Mouse (Mus musculus) liver, adult 2 months (tissue): ENCODE data around the gene Sumo3. TPM values are rescaled to one million over a fixed set of nuclear protein-coding genes. Genes with fewer than 3 reads are reported as not detected.
A peak's percentile ranks its signal among the peaks of the same experiment; 100 is the strongest.

ENCODE experiments used
- DNase-seq: peaks from one replicate; pipeline ENCODE4 v3.0.0-alpha.2; 2011; ENCODE audit warnings: low read depth, low spot score; ENCODE audit errors: extremely low read depth
- H3K27ac ChIP-seq: fragments of 200-500 bp; replicated peaks from 2 replicates; pipeline ENCODE4 v1.5.1; 2012; ENCODE audit warnings: low read depth, mild to moderate bottlenecking, control low read depth, inconsistent platforms, low read length; ENCODE audit not compliant: insufficient read depth
- H3K27me3 ChIP-seq: fragments of 200-500 bp; 2 replicates; pipeline ENCODE4 v1.6.1; 2012; ENCODE audit warnings: mild to moderate bottlenecking, moderate library complexity, low read length, inconsistent platforms; ENCODE audit not compliant: control insufficient read depth, insufficient read depth
- H3K36me3 ChIP-seq: fragments of 200-500 bp; 2 replicates; pipeline ENCODE4 v1.6.1; 2012; ENCODE audit warnings: low read length, inconsistent platforms; ENCODE audit not compliant: control insufficient read depth, insufficient read depth
- H3K4me1 ChIP-seq: fragments of 200-500 bp; 2 replicates; pipeline ENCODE4 v1.6.1; 2011; ENCODE audit warnings: low read length; ENCODE audit not compliant: control insufficient read depth, insufficient read depth
- H3K4me3 ChIP-seq: fragments of 200-500 bp; 2 replicates; pipeline ENCODE4 v1.5.1; 2011; ENCODE audit warnings: low read depth, mild to moderate bottlenecking, control low read depth, low read length, moderate library complexity; ENCODE audit not compliant: insufficient read depth
- H3K79me2 ChIP-seq: fragments of 200-500 bp; 2 replicates; pipeline ENCODE4 v1.6.1; 2012; ENCODE audit warnings: inconsistent platforms, mild to moderate bottlenecking, low read length, moderate library complexity; ENCODE audit not compliant: control insufficient read depth, insufficient read depth
- H3K9ac ChIP-seq: fragments of 200-500 bp; 2 replicates; pipeline ENCODE4 v1.6.1; 2012; ENCODE audit warnings: low read depth, mild to moderate bottlenecking, control low read depth, inconsistent platforms, low read length
- CTCF ChIP-seq: fragments of 200-500 bp; IDR thresholded peaks from 2 replicates; pipeline ENCODE4 v1.5.1; 2011; ENCODE audit warnings: low read depth, low read length, control low read depth
- POLR2A ChIP-seq: fragments of 200-500 bp; IDR thresholded peaks from 2 replicates; pipeline ENCODE4 v1.6.1; 2011; ENCODE audit warnings: low read length, control low read depth; ENCODE audit not compliant: insufficient read depth; ENCODE audit errors: extremely low read depth
- WGBS: fragments of 180-500 bp; shearing (Covaris S2); methylation state at CpG from one replicate; pipeline ENCODE4 v1.1.7; 2018; 5-methylcytosine and 5-hydroxymethylcytosine counted together
- polyA plus RNA-seq: library from polyadenylated mRNA; depleted of rRNA; stranded (reverse); fragments of >200 nt; gene quantifications from 2 replicates; pipeline ENCODE4 v1.2.3, GENCODE M21; 2012
- total RNA-seq: library from RNA; depleted of rRNA; stranded (reverse); fragments of >200 nt; gene quantifications from 2 replicates; pipeline ENCODE4 v1.2.3, GENCODE M21; 2014

Gene Sumo3
- total and polyA plus RNA-seq, 2 experiments = 59.6 to 170 TPM

DNA sequence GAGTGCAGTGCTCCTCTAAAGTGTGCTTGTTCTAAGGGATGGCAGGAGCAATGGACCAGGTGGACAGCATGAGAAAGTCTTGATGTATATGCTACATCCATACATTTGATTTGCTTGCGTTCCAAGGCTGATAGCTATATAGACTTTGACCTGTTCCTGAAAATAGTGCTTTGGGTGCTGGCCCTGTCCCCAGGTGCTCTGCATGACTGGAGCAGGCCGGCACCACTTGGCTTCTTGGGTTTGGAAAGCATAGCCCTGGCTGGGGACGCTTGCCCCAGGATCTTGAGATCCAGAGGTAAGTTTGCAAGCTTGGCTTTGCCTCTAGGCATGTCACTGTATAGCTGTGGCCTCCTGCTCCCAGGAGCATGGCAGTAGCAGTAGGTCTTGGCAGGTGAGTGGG, 19.3 kb upstream of the Sumo3 start:
- DNase-seq = peak; percentile 51
- Histone ChIP-seq H3K36me3 (peaks cover 11% of the 10 kb centered on the region; the same call in 1 of the 2 replicates), H3K9ac (no peak overlapping the region), H3K27me3 (no peaks in the 10 kb centered on the region), H3K79me2 (peaks cover 60% of the 10 kb centered on the region), H3K27ac (peak overlapping the region; percentile 56), H3K4me3 (no peak overlapping the region), H3K4me1 (peaks cover 53% of the 10 kb centered on the region)
- 23% methylated on average over 3 of the region's 3 CpGs for WGBS
- TF ChIP-seq CTCF (no peak), POLR2A (no peak)

DNA sequence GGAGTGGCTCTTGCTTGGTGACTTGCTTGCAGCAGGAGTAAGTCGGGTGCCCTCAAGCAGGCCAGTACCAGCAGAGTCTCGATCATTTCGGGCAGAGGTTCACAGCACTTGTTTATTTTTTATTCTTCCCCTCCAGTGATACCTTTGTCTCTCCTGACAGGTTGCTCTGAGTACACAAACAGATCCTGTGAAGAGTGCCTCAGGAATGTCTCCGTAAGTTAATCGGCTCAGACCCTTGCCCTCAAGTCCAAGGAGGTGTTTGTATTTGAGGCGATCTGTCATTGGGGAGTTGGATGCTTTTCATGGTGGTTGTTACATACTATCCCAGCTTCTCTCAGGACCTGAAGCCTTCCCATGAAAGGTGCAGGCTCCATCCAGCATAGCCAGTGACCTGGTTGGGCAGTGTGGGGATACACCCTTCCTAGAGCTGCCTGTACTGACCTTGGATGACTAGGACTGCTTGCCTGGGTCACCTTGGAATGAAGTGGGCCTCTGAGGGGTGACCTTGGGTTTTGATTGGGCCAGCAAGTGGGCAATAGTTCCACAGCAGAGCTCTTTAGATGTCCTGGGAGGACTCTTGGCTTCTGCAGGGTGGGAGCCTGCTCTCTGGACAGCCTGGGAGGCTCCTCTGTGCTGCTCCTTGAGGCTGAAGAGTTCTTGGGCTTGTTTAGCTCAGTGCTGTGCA, 18.7 kb upstream of the Sumo3 start:
- H3K36me3 ChIP-seq = peaks cover 14% of the 10 kb centered on the region
- WGBS = 33% methylated on average over 6 of the region's 6 CpGs

DNA sequence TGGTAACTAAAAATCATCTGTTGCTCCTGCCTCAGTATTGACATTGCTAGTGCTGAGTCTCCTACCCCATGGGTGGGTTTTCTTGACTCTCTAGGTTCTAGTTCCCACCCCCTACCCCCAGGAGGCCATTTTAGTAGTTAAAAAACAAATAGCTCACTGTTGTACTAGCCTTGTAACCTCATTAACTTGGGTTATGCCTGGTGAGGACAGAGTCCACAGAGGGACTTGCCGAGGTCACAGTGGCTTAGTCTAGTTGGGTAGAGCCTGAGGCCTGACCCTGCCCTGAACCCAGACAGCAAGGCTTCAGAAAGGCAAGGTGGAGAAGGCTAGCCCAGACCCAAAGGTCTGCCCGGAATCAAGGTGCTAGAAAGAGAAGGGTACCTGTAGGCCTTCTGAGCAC, 17.9 kb upstream of the Sumo3 start:
- peaks cover 51% of the 10 kb centered on the region for H3K4me1 ChIP-seq
- H3K36me3 ChIP-seq = peaks cover 20% of the 10 kb centered on the region
- H3K79me2 ChIP-seq = peaks cover 52% of the 10 kb centered on the region
- DNase-seq = peak; percentile 87
- H3K9ac ChIP-seq = no peak overlapping the region
- 41% methylated on average over 2 of the region's 2 CpGs for WGBS
- H3K4me3 ChIP-seq = no peak overlapping the region
- H3K27me3 ChIP-seq = no peaks in the 10 kb centered on the region
- H3K27ac ChIP-seq = peak overlapping the region; percentile 56
- no peak for TF ChIP-seq POLR2A
- no peak for TF ChIP-seq CTCF

More for the DNA sequence above, 18.7 kb upstream of the Sumo3 start:
- TF ChIP-seq CTCF = no peak
- no peak for TF ChIP-seq POLR2A
- H3K9ac ChIP-seq = peak overlapping the region; percentile 16; the same call in 1 of the 2 replicates
- peak; percentile 46 for DNase-seq
- H3K27me3 ChIP-seq = no peaks in the 10 kb centered on the region
- peaks cover 53% of the 10 kb centered on the region for H3K4me1 ChIP-seq
- no peak overlapping the region for H3K4me3 ChIP-seq
- H3K79me2 ChIP-seq = peaks cover 59% of the 10 kb centered on the region
- peak overlapping the region; percentile 56 for H3K27ac ChIP-seq

DNA sequence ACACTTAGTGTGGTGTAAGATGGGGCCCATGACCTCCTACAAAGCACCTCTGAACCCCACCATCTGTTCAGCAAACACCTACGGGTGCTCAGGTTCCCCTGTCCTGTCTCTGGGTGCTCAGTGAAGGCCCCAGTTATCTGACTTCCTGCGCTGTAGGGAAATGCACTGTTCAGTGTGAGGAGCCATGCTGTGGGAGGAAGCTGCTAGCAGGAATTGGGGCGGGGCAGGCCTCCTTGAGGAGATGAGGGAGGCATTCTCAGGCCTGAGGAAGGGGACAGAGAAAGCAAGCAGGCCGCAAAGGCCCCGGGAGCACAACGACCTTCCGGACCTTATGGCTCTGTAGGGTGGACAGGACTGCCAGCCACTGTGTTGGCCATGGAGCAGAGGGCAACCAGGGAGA, 16.8 kb upstream of the Sumo3 start:
- Histone ChIP-seq H3K36me3 (peaks cover 31% of the 10 kb centered on the region), H3K27me3 (no peaks in the 10 kb centered on the region), H3K27ac (peak overlapping the region; percentile 22), H3K4me3 (peak overlapping the region; percentile 25), H3K79me2 (peaks cover 42% of the 10 kb centered on the region), H3K9ac (no peak overlapping the region), H3K4me1 (peaks cover 41% of the 10 kb centered on the region)
- TF ChIP-seq POLR2A (no peak), CTCF (no peak)
- DNase-seq = no peak
- WGBS = 77% methylated on average over 7 of the region's 7 CpGs

DNA sequence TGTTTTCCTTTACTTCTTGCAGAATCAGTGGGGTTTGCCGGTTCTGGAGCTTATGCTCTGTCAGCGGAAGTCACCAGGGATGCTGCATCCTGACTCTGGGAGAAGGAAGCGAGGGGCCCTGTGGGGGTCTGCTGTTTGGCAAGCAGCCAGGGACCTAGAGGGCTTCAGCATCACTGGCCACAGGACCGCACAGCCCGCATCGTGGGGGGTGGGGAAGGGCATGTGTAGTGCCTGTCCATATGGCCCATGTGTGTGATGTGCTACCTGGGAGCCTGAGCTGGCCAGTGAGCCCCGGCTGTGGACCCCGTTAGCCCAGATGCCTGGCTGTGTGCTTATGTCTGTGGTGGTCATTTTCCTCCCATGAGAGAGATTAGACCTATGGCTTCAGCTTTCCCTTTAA, 16.1 kb upstream of the Sumo3 start:
- DNase-seq = no peak
- Histone ChIP-seq H3K4me3 (no peak overlapping the region), H3K36me3 (peaks cover 36% of the 10 kb centered on the region), H3K4me1 (peaks cover 40% of the 10 kb centered on the region), H3K27me3 (no peaks in the 10 kb centered on the region), H3K27ac (no peak overlapping the region), H3K79me2 (peaks cover 41% of the 10 kb centered on the region), H3K9ac (no peak overlapping the region)
- TF ChIP-seq CTCF (no peak), POLR2A (no peak)
- 79% methylated on average over 8 of the region's 8 CpGs for WGBS

DNA sequence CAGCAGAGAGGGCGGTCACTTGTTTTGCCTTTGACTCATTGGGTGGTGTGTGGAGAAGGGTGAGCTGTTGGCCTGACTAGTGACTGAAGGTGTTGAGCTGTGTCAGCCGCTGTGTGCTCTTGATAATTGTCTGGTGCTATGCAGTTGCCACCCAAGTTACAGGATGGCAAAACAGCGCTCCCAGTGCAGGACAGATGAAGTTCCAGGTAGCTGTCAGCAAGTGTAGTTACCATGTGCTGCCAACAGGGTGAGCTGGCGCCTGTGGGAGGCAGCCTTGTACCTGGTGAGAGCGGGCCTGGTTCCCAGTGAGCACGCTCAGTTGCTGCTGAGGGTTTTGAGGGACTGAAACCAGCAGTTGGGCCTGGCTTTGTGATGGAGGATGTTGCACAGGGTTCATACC, 15.1 kb upstream of the Sumo3 start:
- H3K4me1 ChIP-seq = peaks cover 36% of the 10 kb centered on the region
- peaks cover 44% of the 10 kb centered on the region for H3K36me3 ChIP-seq
- H3K4me3 ChIP-seq = no peak overlapping the region
- peak; percentile 96 for TF ChIP-seq CTCF
- TF ChIP-seq POLR2A = no peak
- no peaks in the 10 kb centered on the region for H3K27me3 ChIP-seq
- no peak overlapping the region for H3K9ac ChIP-seq
- no peak overlapping the region for H3K27ac ChIP-seq
- H3K79me2 ChIP-seq = peaks cover 37% of the 10 kb centered on the region
- WGBS = 35% methylated on average over 6 of the region's 6 CpGs
- DNase-seq = peak; percentile 74
